Mouse (Mus musculus) kidney, adult 2 months (tissue): ENCODE results near the gene Adgrl1.

Experiments used
- CTCF ChIP-seq: fragments of 200-500 bp; conservative IDR thresholded peaks from 2 replicates; pipeline ENCODE4 v1.5.1; 2011; ENCODE audit warnings: low read depth, mild to moderate bottlenecking, control low read depth, low read length, moderate library complexity, mixed read lengths; ENCODE audit not compliant: insufficient read depth, insufficient read length
- POLR2A ChIP-seq: fragments of 200-500 bp; IDR thresholded peaks from one replicate; pipeline ENCODE4 v1.6.1; 2011; ENCODE audit warnings: low read depth, low read length, control low read depth

GRCm38 (mm10) chr8:83853323-83854050 lies 46.4 kb upstream of the Adgrl1 start:
- TF ChIP-seq POLR2A (no peak), CTCF (no peak)
